Mouse (Mus musculus): ENCODE data around the gene Cdc42bpg. TPM values are rescaled to one million over a fixed set of nuclear protein-coding genes. Genes with fewer than 3 reads are reported as not detected.
"Not testable (repeated sequence)": the region's sequence is repeated elsewhere in the genome, so short reads cannot be mapped to it uniquely, and the experiment has no call there.

Cdc42bpg gene
- total RNA-seq, 2 experiments from 2014 or later: 6.9 to 7.7 TPM

DNA sequence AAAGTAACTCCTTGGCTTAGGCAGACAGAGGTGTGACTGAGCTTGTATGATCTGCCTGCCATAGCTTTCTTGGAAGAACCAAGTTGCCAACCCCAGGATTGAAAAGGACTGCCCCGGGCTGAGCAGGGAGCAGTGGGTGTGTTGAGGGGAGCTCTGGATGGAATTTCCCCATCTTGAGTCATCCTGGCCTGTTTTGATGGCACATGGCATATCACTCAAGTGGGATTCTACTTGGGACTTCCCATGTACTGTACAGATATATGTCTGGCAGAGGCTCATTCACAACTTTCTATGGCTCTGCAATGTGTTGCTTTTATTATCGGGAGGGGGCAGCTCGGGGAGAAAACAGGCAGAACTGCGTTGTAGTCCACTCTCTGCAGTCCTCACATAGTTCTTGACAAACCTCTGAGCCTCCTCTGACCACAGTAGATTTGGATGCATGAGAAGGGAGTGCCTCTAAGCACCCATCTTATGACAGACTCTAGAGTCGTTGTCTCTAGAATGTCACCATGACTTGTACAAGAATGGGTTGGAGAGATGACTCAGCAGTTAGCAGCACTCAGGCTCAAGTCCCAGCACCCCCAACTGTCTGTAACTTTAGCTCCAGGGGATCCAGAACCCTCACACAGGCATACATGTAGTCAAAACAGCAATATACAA lies 9.6 kb upstream of the Cdc42bpg start:
- DNase-seq (ENCODE audit: low spot score in 2 of 2): no peak

DNA sequence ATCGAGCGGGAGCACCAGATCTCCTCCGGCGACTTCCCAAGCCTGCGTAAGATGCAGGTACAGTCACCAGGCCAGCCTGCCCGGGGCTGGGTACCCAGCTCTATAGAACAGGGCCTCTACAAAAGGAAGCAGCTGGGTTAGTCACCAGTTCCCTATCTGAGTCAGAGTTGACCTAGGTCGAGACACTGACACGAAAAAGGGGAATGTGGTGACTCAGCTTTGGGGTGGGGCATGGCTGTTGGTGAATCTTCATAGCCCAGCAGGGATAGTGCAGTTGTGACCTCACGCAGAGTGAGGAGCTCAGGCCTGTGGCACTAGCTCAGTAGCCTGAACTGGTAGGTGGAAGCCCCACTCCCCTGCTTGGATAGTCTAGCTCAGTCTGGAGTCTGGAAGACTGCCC lies 8.6 kb upstream of the Cdc42bpg start:
- no peak for DNase-seq (ENCODE audit: low spot score in 2 of 2)

GRCm38 (mm10) chr19:6299003-6299402 lies 7.3 kb upstream of the Cdc42bpg start:
- DNase-seq (ENCODE audit: low spot score in 2 of 2): no peak

DNA sequence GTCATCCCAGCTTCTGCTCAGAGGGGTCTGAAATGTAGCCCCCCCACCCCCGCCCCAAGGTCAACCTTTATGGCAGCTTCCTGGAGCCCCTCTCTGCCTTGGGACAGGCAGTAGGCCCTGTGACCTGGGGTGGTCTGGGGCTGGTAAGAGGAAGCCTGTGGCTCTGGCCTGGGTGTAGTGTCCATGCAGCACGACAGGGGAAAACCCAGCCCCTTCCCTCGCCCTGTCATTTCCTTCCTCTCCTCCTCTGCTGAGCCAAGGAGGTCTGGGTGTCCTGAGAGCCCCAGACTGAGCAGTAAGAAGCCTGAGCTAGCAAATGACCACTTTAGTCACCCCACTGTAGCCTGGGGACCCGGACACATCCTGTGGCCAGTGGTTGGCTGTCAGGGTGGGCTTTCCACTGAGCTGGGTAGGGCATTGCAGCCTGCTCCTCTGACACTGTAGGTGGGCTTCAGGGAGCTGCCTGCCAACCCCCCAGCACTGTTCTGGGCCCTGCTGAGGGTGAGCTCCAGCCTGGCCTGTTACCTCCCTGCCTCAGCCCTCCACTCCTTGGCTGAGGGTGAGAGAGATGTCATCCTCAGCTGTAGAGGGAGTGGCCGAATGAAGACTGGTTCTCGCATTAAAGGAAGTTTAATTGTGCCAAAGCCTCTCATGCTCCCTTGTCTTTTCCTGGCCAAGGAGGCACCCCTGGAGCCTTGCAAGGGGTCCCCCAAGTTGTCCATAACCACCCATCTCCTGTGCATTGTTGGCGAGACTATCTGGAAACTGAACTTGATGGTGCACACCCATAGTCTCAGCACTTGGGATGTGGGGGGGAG lies 6.6 kb upstream of the Cdc42bpg start:
- no peak for DNase-seq (ENCODE audit: low spot score in 2 of 2)

- no peak for DNase-seq (ENCODE audit: low spot score in 2 of 2)
These were observed 5.8 kb upstream of the Cdc42bpg start for GRCm38 (mm10) chr19:6300402-6300841.

DNA sequence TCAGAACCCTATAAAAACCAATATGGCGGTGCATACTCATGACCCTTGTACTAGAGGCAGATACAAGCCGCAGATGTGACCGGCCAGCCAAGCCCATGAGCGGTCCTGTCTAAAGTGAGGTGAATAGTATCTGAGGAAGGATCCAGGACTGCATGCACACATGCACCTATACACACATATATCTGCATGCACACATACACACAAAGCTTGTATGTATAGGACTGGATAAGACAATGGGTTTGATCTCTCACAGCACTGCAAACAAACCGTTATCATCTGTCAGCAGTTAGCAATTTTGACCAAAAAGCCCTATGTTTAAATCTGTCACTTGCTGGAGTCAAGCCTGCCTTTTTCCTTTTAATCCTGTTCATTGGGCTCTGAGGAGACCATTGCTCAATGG lies 4.1 kb upstream of the Cdc42bpg start:
- no peak for DNase-seq (ENCODE audit: low spot score in 2 of 2)

GRCm38 (mm10) chr19:6302522-6302921 lies 3.7 kb upstream of the Cdc42bpg start:
- peak in 1 of 2 experiments; percentile 54 for DNase-seq (ENCODE audit: low spot score in 2 of 2)

- no peak for DNase-seq (ENCODE audit: low spot score in 2 of 2)
These were observed 2.4 kb upstream of the Cdc42bpg start for GRCm38 (mm10) chr19:6303831-6304230.

GRCm38 (mm10) chr19:6304787-6305516 lies 1.3 kb upstream of the Cdc42bpg start:
- peak; percentile 84 to 91 for DNase-seq (ENCODE audit: low spot score in 2 of 2)

- no peak for DNase-seq (ENCODE audit: low spot score in 2 of 2)
These were observed 640 bp upstream of the Cdc42bpg start for GRCm38 (mm10) chr19:6305517-6306115.

GRCm38 (mm10) chr19:6306586-6306985 lies 330 bp downstream of the Cdc42bpg start:
- peak; percentile 85 to 87 for DNase-seq (ENCODE audit: low spot score in 2 of 2)

GRCm38 (mm10) chr19:6307733-6308531 lies 1.7 kb downstream of the Cdc42bpg start:
- no peak for DNase-seq (ENCODE audit: low spot score in 2 of 2)

GRCm38 (mm10) chr19:6310181-6310580 lies 3.9 kb downstream of the Cdc42bpg start:
- no peak for DNase-seq (ENCODE audit: low spot score in 2 of 2)

- not testable (repeated sequence) for DNase-seq (ENCODE audit: low spot score in 2 of 2)
These were observed 5.5 kb downstream of the Cdc42bpg start for GRCm38 (mm10) chr19:6311783-6312182.

- no peak for DNase-seq (ENCODE audit: low spot score in 2 of 2)
These were observed 7.5 kb downstream of the Cdc42bpg start for GRCm38 (mm10) chr19:6313796-6314195.

- DNase-seq (ENCODE audit: low spot score in 2 of 2): no peak
These were observed 8.3 kb downstream of the Cdc42bpg start for GRCm38 (mm10) chr19:6314513-6314912.

GRCm38 (mm10) chr19:6315573-6315972 lies 9.3 kb downstream of the Cdc42bpg start:
- DNase-seq (ENCODE audit: low spot score in 2 of 2): no peak

- DNase-seq (ENCODE audit: low spot score in 2 of 2): no peak
These were observed 11.9 kb downstream of the Cdc42bpg start for GRCm38 (mm10) chr19:6318145-6318544.

- no peak for DNase-seq (ENCODE audit: low spot score in 2 of 2)
These were observed 15.1 kb downstream of the Cdc42bpg start for GRCm38 (mm10) chr19:6321358-6321757.

GRCm38 (mm10) chr19:6321786-6322621 lies 15.7 kb downstream of the Cdc42bpg start:
- no peak for DNase-seq (ENCODE audit: low spot score in 2 of 2)

All from gastrocnemius, postnatal 4 days (tissue).